Mouse (Mus musculus) activated CD4-positive, CD25-positive, alpha-beta regulatory T cell, adult 4 months (primary cell): ENCODE measurements around the gene Cyfip2. TPM values are rescaled to one million over a fixed set of nuclear protein-coding genes. Genes with fewer than 3 reads are reported as not detected.
"Not testable (repeated sequence)": the region's sequence is repeated elsewhere in the genome, so short reads cannot be mapped to it uniquely, and the experiment has no call there.

Experiments used
- ATAC-seq: one replicate; pipeline ENCODE4 v1.8.0; 2017
- polyA plus RNA-seq, 2 experiments: library from polyadenylated mRNA; unstranded; fragments of 100-300 nt; shearing (Covaris generic); gene quantifications; one replicate each; pipeline ENCODE4 v1.2.1; 2017

The Cyfip2 gene
- polyA plus RNA-seq, 2 experiments from 2014 or later = 66.7 to 74.4 TPM

- no peak for ATAC-seq
These were observed 82.5 kb downstream of the Cyfip2 start for GRCm38 (mm10) chr11:46230184-46230583.

- no peak for ATAC-seq
These were observed 87.3 kb downstream of the Cyfip2 start for GRCm38 (mm10) chr11:46225345-46225744.

GRCm38 (mm10) chr11:46223575-46223974 is 89.1 kb downstream of the Cyfip2 start:
- ATAC-seq = no peak

- ATAC-seq = no peak
These were observed 92.4 kb downstream of the Cyfip2 start for GRCm38 (mm10) chr11:46220211-46220610.

- no peak for ATAC-seq
These were observed 93.3 kb downstream of the Cyfip2 start for GRCm38 (mm10) chr11:46219380-46219779.

- ATAC-seq = no peak
These were observed 94.1 kb downstream of the Cyfip2 start for GRCm38 (mm10) chr11:46218584-46218983.

- no peak for ATAC-seq
These were observed 95.0 kb downstream of the Cyfip2 start for GRCm38 (mm10) chr11:46217686-46218085.

- peak; percentile 35 for ATAC-seq
These were observed 96.0 kb downstream of the Cyfip2 start for GRCm38 (mm10) chr11:46216669-46217068.

- ATAC-seq = peak; percentile 55
These were observed 97.3 kb downstream of the Cyfip2 start for GRCm38 (mm10) chr11:46215354-46215753.

GRCm38 (mm10) chr11:46214368-46215230 is 98.1 kb downstream of the Cyfip2 start:
- no peak for ATAC-seq

GRCm38 (mm10) chr11:46213844-46214243 is 98.8 kb downstream of the Cyfip2 start:
- ATAC-seq = no peak

- ATAC-seq = no peak
These were observed 100.8 kb downstream of the Cyfip2 start for GRCm38 (mm10) chr11:46211858-46212257.

GRCm38 (mm10) chr11:46209884-46210283 is 102.8 kb downstream of the Cyfip2 start:
- no peak for ATAC-seq

- ATAC-seq = no peak
These were observed 106.8 kb downstream of the Cyfip2 start for GRCm38 (mm10) chr11:46205639-46206409.

GRCm38 (mm10) chr11:46204841-46205240 is 107.8 kb downstream of the Cyfip2 start:
- ATAC-seq = no peak

GRCm38 (mm10) chr11:46202547-46202887 is 110.1 kb downstream of the Cyfip2 start:
- ATAC-seq = no peak

- no peak for ATAC-seq
These were observed 110.8 kb downstream of the Cyfip2 start for GRCm38 (mm10) chr11:46201636-46202546.

- ATAC-seq = no peak
These were observed 112.0 kb downstream of the Cyfip2 start for GRCm38 (mm10) chr11:46200664-46201063.

- no peak for ATAC-seq
These were observed 118.5 kb downstream of the Cyfip2 start for GRCm38 (mm10) chr11:46194175-46194574.

- no peak for ATAC-seq
These were observed 124.4 kb downstream of the Cyfip2 start for GRCm38 (mm10) chr11:46188283-46188682.

- ATAC-seq = no peak
These were observed 127.2 kb downstream of the Cyfip2 start for GRCm38 (mm10) chr11:46185486-46185885.

GRCm38 (mm10) chr11:46184946-46185345 is 127.7 kb downstream of the Cyfip2 start:
- no peak for ATAC-seq

GRCm38 (mm10) chr11:46182031-46182430 is 130.6 kb downstream of the Cyfip2 start:
- not testable (repeated sequence) for ATAC-seq
